Mouse (Mus musculus): Measurements from ENCODE around the gene Cntn5. TPM values are rescaled to one million over a fixed set of nuclear protein-coding genes. Genes with fewer than 3 reads are reported as not detected.

Cntn5 gene
- polyA plus RNA-seq, 1 experiment from 2014 or later: 8.2 TPM

GRCm38 (mm10) chr9:10170526-10170925 lies 734.0 kb downstream of the Cntn5 start:
- no peak; the same call in 1 of the 2 replicates for ATAC-seq
- Histone ChIP-seq H3K9ac (ENCODE audit: low read length) (no peak overlapping the region), H3K4me1 (ENCODE audit: control insufficient read depth, insufficient read depth, low read length) (no peaks in the 10 kb centered on the region), H3K27ac (ENCODE audit: low read depth, low read length) (no peak overlapping the region), H3K27me3 (replicated peaks; ENCODE audit: control insufficient read depth, insufficient read depth, low read length) (no peaks in the 10 kb centered on the region), H3K4me2 (ENCODE audit: low read length) (no peak overlapping the region), H3K4me3 (ENCODE audit: low read depth, low read length) (no peak overlapping the region), H3K9me3 (replicated peaks; ENCODE audit: control insufficient read depth, low read length) (no peaks in the 10 kb centered on the region), H3K36me3 (ENCODE audit: control insufficient read depth, insufficient read depth, low read length) (no peaks in the 10 kb centered on the region)
- DNase-seq (ENCODE audit: low spot score): peak; percentile 41
- WGBS: 57% methylated on average over 3 of the region's 3 CpGs

- H3K9ac ChIP-seq (ENCODE audit: low read length): no peak overlapping the region
- H3K27me3 ChIP-seq (replicated peaks; ENCODE audit: control insufficient read depth, insufficient read depth, low read length): no peaks in the 10 kb centered on the region
- ATAC-seq: peak; percentile 61; the same call in 1 of the 2 replicates
- H3K4me3 ChIP-seq (ENCODE audit: low read depth, low read length): no peak overlapping the region
- peak; percentile 75 for DNase-seq (ENCODE audit: low spot score)
- H3K4me2 ChIP-seq (ENCODE audit: low read length): no peak overlapping the region
- H3K9me3 ChIP-seq (replicated peaks; ENCODE audit: control insufficient read depth, low read length): no peaks in the 10 kb centered on the region
- 74% methylated on average over 1 of the region's 1 CpGs for WGBS
- no peak overlapping the region for H3K27ac ChIP-seq (ENCODE audit: low read depth, low read length)
- 0 out of 2 replicates have a peak, but pooled peaks cover 4% of the 10 kb centered on the region for H3K4me1 ChIP-seq (ENCODE audit: control insufficient read depth, insufficient read depth, low read length)
- no peaks in the 10 kb centered on the region for H3K36me3 ChIP-seq (ENCODE audit: control insufficient read depth, insufficient read depth, low read length)
These were observed 783.1 kb downstream of the Cntn5 start for GRCm38 (mm10) chr9:10121350-10122057.

GRCm38 (mm10) chr9:10116581-10116980 lies 788.0 kb downstream of the Cntn5 start:
- 19% methylated on average over 1 of the region's 1 CpGs for WGBS
- no peak overlapping the region for H3K4me3 ChIP-seq (ENCODE audit: low read depth, low read length)
- H3K36me3 ChIP-seq (ENCODE audit: control insufficient read depth, insufficient read depth, low read length): no peaks in the 10 kb centered on the region
- DNase-seq (ENCODE audit: low spot score): no peak
- H3K4me2 ChIP-seq (ENCODE audit: low read length): no peak overlapping the region
- H3K27ac ChIP-seq (ENCODE audit: low read depth, low read length): no peak overlapping the region
- H3K27me3 ChIP-seq (replicated peaks; ENCODE audit: control insufficient read depth, insufficient read depth, low read length): no peaks in the 10 kb centered on the region
- H3K4me1 ChIP-seq (ENCODE audit: control insufficient read depth, insufficient read depth, low read length): 0 out of 2 replicates have a peak, but pooled peaks cover 4% of the 10 kb centered on the region
- H3K9ac ChIP-seq (ENCODE audit: low read length): no peak overlapping the region
- ATAC-seq: no peak
- no peaks in the 10 kb centered on the region for H3K9me3 ChIP-seq (replicated peaks; ENCODE audit: control insufficient read depth, low read length)

- Histone ChIP-seq H3K9ac (ENCODE audit: low read length) (no peak overlapping the region), H3K27me3 (replicated peaks; ENCODE audit: control insufficient read depth, insufficient read depth, low read length) (no peaks in the 10 kb centered on the region), H3K4me2 (ENCODE audit: low read length) (no peak overlapping the region), H3K27ac (ENCODE audit: low read depth, low read length) (no peak overlapping the region), H3K9me3 (replicated peaks; ENCODE audit: control insufficient read depth, low read length) (no peaks in the 10 kb centered on the region), H3K4me3 (ENCODE audit: low read depth, low read length) (no peak overlapping the region), H3K36me3 (ENCODE audit: control insufficient read depth, insufficient read depth, low read length) (no peaks in the 10 kb centered on the region), H3K4me1 (ENCODE audit: control insufficient read depth, insufficient read depth, low read length) (peaks cover 8% of the 10 kb centered on the region; the same call in 1 of the 2 replicates)
- ATAC-seq (no peak), DNase-seq (ENCODE audit: low spot score) (no peak)
- WGBS: 91% methylated on average over 1 of the region's 1 CpGs
These were observed 795.4 kb downstream of the Cntn5 start for GRCm38 (mm10) chr9:10109156-10109555.

- Histone ChIP-seq H3K9me3 (replicated peaks; ENCODE audit: control insufficient read depth, low read length) (no peaks in the 10 kb centered on the region), H3K9ac (ENCODE audit: low read length) (no peak overlapping the region), H3K36me3 (ENCODE audit: control insufficient read depth, insufficient read depth, low read length) (no peaks in the 10 kb centered on the region), H3K27me3 (replicated peaks; ENCODE audit: control insufficient read depth, insufficient read depth, low read length) (no peaks in the 10 kb centered on the region), H3K27ac (ENCODE audit: low read depth, low read length) (no peak overlapping the region), H3K4me2 (ENCODE audit: low read length) (no peak overlapping the region), H3K4me1 (ENCODE audit: control insufficient read depth, insufficient read depth, low read length) (peaks cover 8% of the 10 kb centered on the region; the same call in 1 of the 2 replicates), H3K4me3 (ENCODE audit: low read depth, low read length) (no peak overlapping the region)
- DNase-seq (ENCODE audit: low spot score) (peak; percentile 18), ATAC-seq (no peak; the same call in 1 of the 2 replicates)
- 39% methylated on average over 4 of the region's 4 CpGs for WGBS
These were observed 796.7 kb downstream of the Cntn5 start for GRCm38 (mm10) chr9:10107861-10108260.

- Histone ChIP-seq H3K4me3 (ENCODE audit: low read depth, low read length) (no peak overlapping the region), H3K4me1 (ENCODE audit: control insufficient read depth, insufficient read depth, low read length) (no peaks in the 10 kb centered on the region), H3K9ac (ENCODE audit: low read length) (no peak overlapping the region), H3K27ac (ENCODE audit: low read depth, low read length) (no peak overlapping the region), H3K27me3 (replicated peaks; ENCODE audit: control insufficient read depth, insufficient read depth, low read length) (no peaks in the 10 kb centered on the region), H3K9me3 (replicated peaks; ENCODE audit: control insufficient read depth, low read length) (no peaks in the 10 kb centered on the region), H3K4me2 (ENCODE audit: low read length) (no peak overlapping the region), H3K36me3 (ENCODE audit: control insufficient read depth, insufficient read depth, low read length) (no peaks in the 10 kb centered on the region)
- 75% methylated on average over 5 of the region's 5 CpGs for WGBS
- DNase-seq (ENCODE audit: low spot score) (no peak), ATAC-seq (no peak)
These were observed 802.6 kb downstream of the Cntn5 start for GRCm38 (mm10) chr9:10101812-10102440.

GRCm38 (mm10) chr9:10076282-10076681 lies 828.3 kb downstream of the Cntn5 start:
- Histone ChIP-seq H3K4me3 (ENCODE audit: low read depth, low read length) (no peak overlapping the region), H3K27me3 (replicated peaks; ENCODE audit: control insufficient read depth, insufficient read depth, low read length) (no peaks in the 10 kb centered on the region), H3K4me1 (ENCODE audit: control insufficient read depth, insufficient read depth, low read length) (no peaks in the 10 kb centered on the region), H3K27ac (ENCODE audit: low read depth, low read length) (no peak overlapping the region), H3K4me2 (ENCODE audit: low read length) (no peak overlapping the region), H3K9ac (ENCODE audit: low read length) (no peak overlapping the region), H3K9me3 (replicated peaks; ENCODE audit: control insufficient read depth, low read length) (no peaks in the 10 kb centered on the region), H3K36me3 (ENCODE audit: control insufficient read depth, insufficient read depth, low read length) (no peaks in the 10 kb centered on the region)
- DNase-seq (ENCODE audit: low spot score) (peak; percentile 58), ATAC-seq (peak; percentile 47; the same call in 1 of the 2 replicates)

GRCm38 (mm10) chr9:10073401-10073800 lies 831.2 kb downstream of the Cntn5 start:
- H3K27ac ChIP-seq (ENCODE audit: low read depth, low read length): no peak overlapping the region
- H3K9ac ChIP-seq (ENCODE audit: low read length): no peak overlapping the region
- no peaks in the 10 kb centered on the region for H3K27me3 ChIP-seq (replicated peaks; ENCODE audit: control insufficient read depth, insufficient read depth, low read length)
- no peaks in the 10 kb centered on the region for H3K36me3 ChIP-seq (ENCODE audit: control insufficient read depth, insufficient read depth, low read length)
- WGBS: 40% methylated on average over 4 of the region's 4 CpGs
- H3K4me2 ChIP-seq (ENCODE audit: low read length): no peak overlapping the region
- ATAC-seq (no peak), DNase-seq (ENCODE audit: low spot score) (no peak)
- H3K4me1 ChIP-seq (ENCODE audit: control insufficient read depth, insufficient read depth, low read length): no peaks in the 10 kb centered on the region
- H3K4me3 ChIP-seq (ENCODE audit: low read depth, low read length): no peak overlapping the region
- no peaks in the 10 kb centered on the region for H3K9me3 ChIP-seq (replicated peaks; ENCODE audit: control insufficient read depth, low read length)

- DNase-seq (ENCODE audit: low spot score): peak; percentile 79
- Histone ChIP-seq H3K27ac (ENCODE audit: low read depth, low read length) (no peak overlapping the region), H3K4me1 (ENCODE audit: control insufficient read depth, insufficient read depth, low read length) (no peaks in the 10 kb centered on the region), H3K4me2 (ENCODE audit: low read length) (no peak overlapping the region), H3K9me3 (replicated peaks; ENCODE audit: control insufficient read depth, low read length) (no peaks in the 10 kb centered on the region), H3K27me3 (replicated peaks; ENCODE audit: control insufficient read depth, insufficient read depth, low read length) (no peaks in the 10 kb centered on the region), H3K9ac (ENCODE audit: low read length) (no peak overlapping the region), H3K36me3 (ENCODE audit: control insufficient read depth, insufficient read depth, low read length) (no peaks in the 10 kb centered on the region), H3K4me3 (ENCODE audit: low read depth, low read length) (no peak overlapping the region)
- WGBS: 20% methylated on average over 5 of the region's 5 CpGs
- ATAC-seq: peak; percentile 76; the same call in 1 of the 2 replicates
These were observed 831.7 kb downstream of the Cntn5 start for GRCm38 (mm10) chr9:10072860-10073259.

Data from forebrain, embryonic 14.5 days (tissue).